Mouse (Mus musculus): ENCODE results near the gene Tnnt1. TPM values are rescaled to one million over a fixed set of nuclear protein-coding genes. Genes with fewer than 3 reads are reported as not detected.
"Not testable (repeated sequence)": the region's sequence is repeated elsewhere in the genome, so short reads cannot be mapped to it uniquely, and the experiment has no call there.

Gene Tnnt1
- total and polyA plus RNA-seq, 2 experiments from 2014 or later: 27.4 to 93.7 TPM

GRCm38 (mm10) chr7:4536369-4536768 is 20.2 kb upstream of the Tnnt1 start:
- Histone ChIP-seq H3K4me2 (ENCODE audit: low read depth, low read length) (no peak overlapping the region), H3K4me1 (ENCODE audit: control insufficient read depth, insufficient read depth) (no peaks in the 10 kb centered on the region), H3K27ac (ENCODE audit: low read depth) (no peak overlapping the region), H3K4me3 (ENCODE audit: low read depth, low read length) (no peak overlapping the region), H3K9ac (replicated peaks; ENCODE audit: low read depth, low read length) (no peak overlapping the region), H3K9me3 (replicated peaks; ENCODE audit: control insufficient read depth, low read length) (no peaks in the 10 kb centered on the region), H3K36me3 (replicated peaks; ENCODE audit: control insufficient read depth, insufficient read depth, low read length) (no peaks in the 10 kb centered on the region), H3K27me3 (ENCODE audit: control insufficient read depth, insufficient read depth, low read length) (0 out of 2 replicates have a peak, but pooled peaks cover 3% of the 10 kb centered on the region)
- DNase-seq (ENCODE audit: low spot score) (no peak), ATAC-seq (ENCODE audit: insufficient read depth, low read depth) (no peak)
- 86% methylated on average over 4 of the region's 4 CpGs for WGBS
- TF ChIP-seq EP300 (IDR thresholded peaks at IDR 0.05; ENCODE audit: low read depth): no peak
- no peak for TF ChIP-seq CTCF (IDR thresholded peaks at IDR 0.05; ENCODE audit: low read depth)

GRCm38 (mm10) chr7:4532005-4532729 is 16.0 kb upstream of the Tnnt1 start, which contains the start of gene Dnaaf3:
Gene Dnaaf3 (minus strand): TSS chr7:4532453.
- no peak for TF ChIP-seq CTCF (IDR thresholded peaks at IDR 0.05; ENCODE audit: low read depth)
- no peak for TF ChIP-seq EP300 (IDR thresholded peaks at IDR 0.05; ENCODE audit: low read depth)
- H3K9me3 ChIP-seq (replicated peaks; ENCODE audit: control insufficient read depth, low read length): no peaks in the 10 kb centered on the region

GRCm38 (mm10) chr7:4530166-4530565 is 14.0 kb upstream of the Tnnt1 start:
- not testable (repeated sequence) for H3K4me1 ChIP-seq (ENCODE audit: control insufficient read depth, insufficient read depth); H3K27me3 ChIP-seq (ENCODE audit: control insufficient read depth, insufficient read depth, low read length); H3K9ac ChIP-seq (replicated peaks; ENCODE audit: low read depth, low read length); H3K36me3 ChIP-seq (replicated peaks; ENCODE audit: control insufficient read depth, insufficient read depth, low read length); H3K4me2 ChIP-seq (ENCODE audit: low read depth, low read length); DNase-seq (ENCODE audit: low spot score); H3K4me3 ChIP-seq (ENCODE audit: low read depth, low read length); H3K9me3 ChIP-seq (replicated peaks; ENCODE audit: control insufficient read depth, low read length); ATAC-seq (ENCODE audit: insufficient read depth, low read depth); H3K27ac ChIP-seq (ENCODE audit: low read depth)
- 44% methylated on average over 7 of the region's 8 CpGs for WGBS

More at GRCm38 (mm10) chr7:4532005-4532729, 16.0 kb upstream of the Tnnt1 start, which contains the start of gene Dnaaf3:
- H3K9ac ChIP-seq (replicated peaks; ENCODE audit: low read depth, low read length): no peak within 1 kb of the TSS
- peak within 1 kb of the TSS; percentile 36 for H3K4me3 ChIP-seq (ENCODE audit: low read depth, low read length)
- H3K27me3 ChIP-seq (ENCODE audit: control insufficient read depth, insufficient read depth, low read length): 0 out of 2 replicates have a peak, but pooled peaks cover 3% of the 10 kb centered on the region
- H3K4me2 ChIP-seq (ENCODE audit: low read depth, low read length): peak within 1 kb of the TSS; percentile 61
- ATAC-seq (ENCODE audit: insufficient read depth, low read depth) (peak; percentile 94), DNase-seq (ENCODE audit: low spot score) (peak; percentile 86)
- no peaks in the 10 kb centered on the region for H3K4me1 ChIP-seq (ENCODE audit: control insufficient read depth, insufficient read depth)
- H3K36me3 ChIP-seq (replicated peaks; ENCODE audit: control insufficient read depth, insufficient read depth, low read length): no peaks in the 10 kb centered on the region
- no peak within 1 kb of the TSS for H3K27ac ChIP-seq (ENCODE audit: low read depth)
- WGBS: 4% methylated on average over 28 of the region's 28 CpGs

GRCm38 (mm10) chr7:4527302-4527689 is 11.1 kb upstream of the Tnnt1 start:
- H3K36me3 ChIP-seq (replicated peaks; ENCODE audit: control insufficient read depth, insufficient read depth, low read length): no peaks in the 10 kb centered on the region
- H3K9me3 ChIP-seq (replicated peaks; ENCODE audit: control insufficient read depth, low read length): no peaks in the 10 kb centered on the region
- H3K4me2 ChIP-seq (ENCODE audit: low read depth, low read length): peak overlapping the region; percentile 60; the same call in 1 of the 2 replicates
- peaks cover 8% of the 10 kb centered on the region for H3K4me1 ChIP-seq (ENCODE audit: control insufficient read depth, insufficient read depth)
- H3K27ac ChIP-seq (ENCODE audit: low read depth): no peak overlapping the region
- WGBS: 53% methylated on average over 18 of the region's 18 CpGs
- no peak overlapping the region for H3K9ac ChIP-seq (replicated peaks; ENCODE audit: low read depth, low read length)
- no peak for DNase-seq (ENCODE audit: low spot score)
- no peak for ATAC-seq (ENCODE audit: insufficient read depth, low read depth)
- no peak overlapping the region for H3K4me3 ChIP-seq (ENCODE audit: low read depth, low read length)
- H3K27me3 ChIP-seq (ENCODE audit: control insufficient read depth, insufficient read depth, low read length): 0 out of 2 replicates have a peak, but pooled peaks cover 4% of the 10 kb centered on the region
- TF ChIP-seq CTCF (IDR thresholded peaks at IDR 0.05; ENCODE audit: low read depth) (no peak), EP300 (IDR thresholded peaks at IDR 0.05; ENCODE audit: low read depth) (no peak)

- TF ChIP-seq EP300 (IDR thresholded peaks at IDR 0.05; ENCODE audit: low read depth) (no peak), CTCF (IDR thresholded peaks at IDR 0.05; ENCODE audit: low read depth) (peak; percentile 85)
- Histone ChIP-seq H3K4me2 (ENCODE audit: low read depth, low read length) (peak overlapping the region; percentile 60), H3K27ac (ENCODE audit: low read depth) (0 out of 2 replicates have a peak overlapping the region, but pooled peaks have one; percentile 10), H3K9me3 (replicated peaks; ENCODE audit: control insufficient read depth, low read length) (no peaks in the 10 kb centered on the region), H3K27me3 (ENCODE audit: control insufficient read depth, insufficient read depth, low read length) (0 out of 2 replicates have a peak, but pooled peaks cover 4% of the 10 kb centered on the region), H3K36me3 (replicated peaks; ENCODE audit: control insufficient read depth, insufficient read depth, low read length) (no peaks in the 10 kb centered on the region), H3K4me1 (ENCODE audit: control insufficient read depth, insufficient read depth) (peaks cover 8% of the 10 kb centered on the region), H3K4me3 (ENCODE audit: low read depth, low read length) (peak overlapping the region; percentile 28), H3K9ac (replicated peaks; ENCODE audit: low read depth, low read length) (peak overlapping the region; percentile 23)
- ATAC-seq (ENCODE audit: insufficient read depth, low read depth): peak; percentile 53
- 24% methylated on average over 40 of the region's 40 CpGs for WGBS
- peak; percentile 94 for DNase-seq (ENCODE audit: low spot score)
Measured at GRCm38 (mm10) chr7:4526341-4527301, 10.4 kb upstream of the Tnnt1 start.

All from heart, postnatal 0 days (tissue).